Mouse (Mus musculus): Measurements from ENCODE around the gene Clip3. TPM values are rescaled to one million over a fixed set of nuclear protein-coding genes. Genes with fewer than 3 reads are reported as not detected.

Clip3 gene
- polyA plus RNA-seq, 1 experiment from 2014 or later = 55.1 TPM

DNA sequence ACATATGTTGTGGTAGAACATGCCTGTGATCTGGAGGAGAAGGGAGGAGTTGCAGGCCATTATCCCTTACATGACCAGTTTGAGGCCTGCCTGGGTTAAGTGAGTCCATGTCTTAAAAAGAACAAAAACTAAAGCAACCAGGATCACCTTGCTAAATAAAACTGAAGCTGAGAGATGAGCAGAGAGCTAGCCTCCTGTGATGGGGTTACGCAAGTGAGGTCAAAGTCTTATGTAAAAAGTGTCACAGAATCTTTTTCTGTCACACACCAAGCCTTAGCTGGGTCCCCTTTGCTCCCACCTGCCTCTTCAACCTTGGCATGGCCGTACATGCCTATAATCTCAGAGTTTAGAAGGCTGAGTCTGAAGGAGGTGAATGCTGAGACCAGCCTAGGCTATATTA, 29.4 kb downstream of the Clip3 start:
- WGBS = 85% methylated on average over 2 of the region's 2 CpGs

DNA sequence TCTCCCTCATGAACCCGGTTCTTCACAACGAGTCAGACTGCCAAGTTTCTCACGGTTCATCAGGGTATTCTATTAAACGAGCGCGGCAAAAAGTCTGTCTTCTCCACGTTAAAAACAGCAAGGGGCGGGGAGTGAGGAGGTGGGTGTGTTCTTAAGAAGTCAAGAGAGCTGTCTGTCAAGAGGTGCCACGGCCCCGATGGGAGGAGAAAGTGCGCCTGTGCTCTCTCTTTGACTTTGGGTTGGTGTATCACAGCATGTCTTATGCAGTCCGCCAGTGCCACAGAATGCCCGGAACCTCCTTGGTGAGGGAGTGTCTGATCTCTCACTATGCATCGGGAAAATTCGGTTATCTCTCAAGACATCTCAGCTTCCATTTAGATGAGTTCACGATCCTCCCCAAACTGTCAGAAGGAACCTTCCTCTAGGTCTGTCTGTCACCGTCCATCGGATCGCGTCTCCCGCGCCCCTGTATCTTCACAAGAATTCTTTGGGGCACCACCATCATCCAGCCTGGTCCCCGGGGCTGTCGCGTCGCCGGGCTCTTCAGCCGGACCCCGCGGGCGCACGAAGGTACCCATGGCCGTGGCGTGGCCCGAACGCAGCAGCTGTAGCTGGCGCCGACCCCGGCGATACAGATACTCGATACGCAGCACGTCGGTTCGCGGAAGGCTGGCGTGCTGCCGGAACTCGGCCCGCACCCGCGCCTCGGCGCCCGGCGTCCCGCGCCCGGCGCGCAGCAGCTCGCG, 30.2 kb downstream of the Clip3 start, which contains the start of gene E130208F15Rik:
Gene E130208F15Rik (plus strand): TSS at position 202 of the 746 bp plus-strand sequence.
- peaks cover 8% of the 10 kb centered on the region for H3K4me1 ChIP-seq
- no peaks in the 10 kb centered on the region for H3K9me3 ChIP-seq
- peaks cover 10% of the 10 kb centered on the region; the same call in 1 of the 2 replicates for H3K36me3 ChIP-seq
- H3K27ac ChIP-seq = peak within 1 kb of the TSS; percentile 83
- ATAC-seq (ENCODE audit: insufficient number of reproducible peaks, insufficient read depth, low FRiP score, low TSS enrichment) = peak; percentile 36; the same call in 1 of the 2 replicates
- WGBS = under 1% methylated on average over 63 of the region's 63 CpGs
- H3K27me3 ChIP-seq = no peaks in the 10 kb centered on the region
- H3K9ac ChIP-seq = peak within 1 kb of the TSS; percentile 76
- peak within 1 kb of the TSS; percentile 67 for H3K4me3 ChIP-seq
- H3K4me2 ChIP-seq (replicated peaks) = peak within 1 kb of the TSS; percentile 63

More for the DNA sequence above, 29.4 kb downstream of the Clip3 start:
- H3K27ac ChIP-seq = no peak overlapping the region
- no peaks in the 10 kb centered on the region for H3K9me3 ChIP-seq
- H3K4me1 ChIP-seq = peaks cover 8% of the 10 kb centered on the region
- H3K36me3 ChIP-seq = peaks cover 10% of the 10 kb centered on the region; the same call in 1 of the 2 replicates
- no peak overlapping the region for H3K9ac ChIP-seq
- peak overlapping the region; percentile 67 for H3K4me3 ChIP-seq
- peak overlapping the region; percentile 63 for H3K4me2 ChIP-seq (replicated peaks)
- H3K27me3 ChIP-seq = no peaks in the 10 kb centered on the region
- no peak for ATAC-seq (ENCODE audit: insufficient number of reproducible peaks, insufficient read depth, low FRiP score, low TSS enrichment)

DNA sequence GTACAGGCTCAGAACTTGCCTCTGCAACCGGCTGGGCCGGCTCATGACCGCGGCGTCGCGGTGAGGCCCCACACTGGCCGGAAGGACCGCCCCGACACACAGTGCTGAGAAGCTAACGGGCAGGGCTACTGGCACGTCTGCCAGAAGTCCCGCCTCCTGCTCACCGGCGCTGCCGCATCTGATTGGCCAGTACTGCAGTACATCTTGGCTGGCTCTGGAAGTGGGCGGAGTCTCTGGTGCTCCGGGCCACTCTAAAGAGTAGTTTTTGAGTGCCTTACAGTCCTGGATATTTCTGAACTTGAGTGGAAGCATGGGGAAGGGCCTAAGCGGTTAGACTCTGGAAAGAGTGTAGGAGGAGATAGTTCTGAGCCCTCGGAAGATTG, 30.7 kb downstream of the Clip3 start:
- Histone ChIP-seq H3K4me3 (peak overlapping the region; percentile 67), H3K36me3 (peaks cover 10% of the 10 kb centered on the region; the same call in 1 of the 2 replicates), H3K9ac (peak overlapping the region; percentile 76), H3K4me1 (peaks cover 8% of the 10 kb centered on the region), H3K9me3 (no peaks in the 10 kb centered on the region), H3K27me3 (no peaks in the 10 kb centered on the region), H3K27ac (peak overlapping the region; percentile 83), H3K4me2 (replicated peaks) (peak overlapping the region; percentile 63)
- under 1% methylated on average over 20 of the region's 20 CpGs for WGBS
- ATAC-seq (ENCODE audit: insufficient number of reproducible peaks, insufficient read depth, low FRiP score, low TSS enrichment) = peak; percentile 97

GRCm38 (mm10) chr7:30322865-30323264, 31.3 kb downstream of the Clip3 start:
- no peak for ATAC-seq (ENCODE audit: insufficient number of reproducible peaks, insufficient read depth, low FRiP score, low TSS enrichment)
- no peaks in the 10 kb centered on the region for H3K9me3 ChIP-seq
- peaks cover 8% of the 10 kb centered on the region for H3K4me1 ChIP-seq
- H3K9ac ChIP-seq = peak overlapping the region; percentile 39; the same call in 1 of the 2 replicates
- H3K27ac ChIP-seq = 0 out of 2 replicates have a peak overlapping the region, but pooled peaks have one; percentile 47
- H3K4me3 ChIP-seq = peak overlapping the region; percentile 67
- no peaks in the 10 kb centered on the region for H3K27me3 ChIP-seq
- peaks cover 10% of the 10 kb centered on the region; the same call in 1 of the 2 replicates for H3K36me3 ChIP-seq
- H3K4me2 ChIP-seq (replicated peaks) = peak overlapping the region; percentile 63
- WGBS = 29% methylated on average over 6 of the region's 6 CpGs

DNA sequence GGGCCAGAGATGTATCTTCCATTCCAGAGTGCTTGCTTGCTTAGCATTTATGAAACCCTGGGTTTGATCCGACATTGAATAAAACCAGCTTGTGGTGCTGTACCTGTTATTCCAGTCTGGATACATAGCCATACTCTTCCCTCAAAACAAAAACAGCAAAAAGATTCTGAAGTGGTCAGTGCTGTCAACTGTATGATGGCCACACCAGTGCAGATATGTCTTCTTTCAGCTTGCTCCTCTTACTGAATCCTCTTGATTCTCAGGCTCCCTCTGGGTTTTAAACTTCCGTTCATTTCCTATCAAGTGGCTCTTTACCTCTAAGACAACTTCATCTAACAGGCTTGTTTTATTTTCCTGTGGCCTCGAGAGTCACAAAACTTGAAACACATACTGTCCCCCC, 32.3 kb downstream of the Clip3 start, which contains the start of gene Sdhaf1:
Gene Sdhaf1 (minus strand): TSS at position 101 of the 400 bp plus-strand sequence.
- no peak within 1 kb of the TSS for H3K27ac ChIP-seq
- no peak for ATAC-seq (ENCODE audit: insufficient number of reproducible peaks, insufficient read depth, low FRiP score, low TSS enrichment)
- H3K4me2 ChIP-seq (replicated peaks) = peak within 1 kb of the TSS; percentile 63
- H3K36me3 ChIP-seq = peaks cover 3% of the 10 kb centered on the region; the same call in 1 of the 2 replicates
- H3K9me3 ChIP-seq = no peaks in the 10 kb centered on the region
- H3K27me3 ChIP-seq = 0 out of 2 replicates have a peak, but pooled peaks cover 1% of the 10 kb centered on the region
- peaks cover 8% of the 10 kb centered on the region for H3K4me1 ChIP-seq
- H3K4me3 ChIP-seq = peak within 1 kb of the TSS; percentile 67
- 75% methylated on average over 3 of the region's 3 CpGs for WGBS
- H3K9ac ChIP-seq = peak within 1 kb of the TSS; percentile 39; the same call in 1 of the 2 replicates

DNA sequence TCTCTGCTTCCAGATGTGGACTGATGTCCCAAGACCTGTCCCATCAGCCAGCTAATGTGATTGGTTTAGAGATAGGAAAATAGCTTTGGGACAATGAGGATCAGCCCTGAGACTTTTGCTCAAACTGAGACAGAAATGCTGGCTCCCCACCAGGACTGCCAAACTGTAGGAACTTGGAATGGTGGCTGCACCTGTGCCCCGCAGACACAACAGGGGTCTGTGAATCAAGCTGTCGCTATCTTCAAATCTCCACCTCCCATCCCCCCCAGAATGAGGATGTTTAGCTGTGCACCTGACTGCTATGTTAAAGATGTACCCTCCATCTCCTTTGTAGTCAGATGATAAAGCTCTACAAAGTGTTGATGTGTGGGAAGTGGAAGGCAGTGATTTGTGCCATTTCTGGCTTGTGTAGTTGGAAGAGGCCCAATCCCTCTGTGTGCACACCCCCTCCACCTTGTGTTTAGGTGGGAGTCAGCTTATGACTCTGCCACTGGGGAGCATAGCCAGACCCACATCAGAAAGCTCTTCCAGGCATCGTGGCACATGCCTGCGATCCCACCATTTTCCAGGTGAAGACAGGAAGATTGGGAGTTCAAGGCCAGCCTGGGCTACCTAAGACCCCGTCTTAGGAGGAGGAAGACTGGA, 32.9 kb downstream of the Clip3 start:
- H3K27me3 ChIP-seq = 0 out of 2 replicates have a peak, but pooled peaks cover 2% of the 10 kb centered on the region
- peaks cover 8% of the 10 kb centered on the region for H3K4me1 ChIP-seq
- H3K4me3 ChIP-seq = no peak overlapping the region
- no peak overlapping the region for H3K9ac ChIP-seq
- H3K36me3 ChIP-seq = peaks cover under 1% of the 10 kb centered on the region; the same call in 1 of the 2 replicates
- 84% methylated on average over 5 of the region's 5 CpGs for WGBS
- no peak overlapping the region for H3K27ac ChIP-seq
- no peaks in the 10 kb centered on the region for H3K9me3 ChIP-seq
- no peak overlapping the region for H3K4me2 ChIP-seq (replicated peaks)
- no peak for ATAC-seq (ENCODE audit: insufficient number of reproducible peaks, insufficient read depth, low FRiP score, low TSS enrichment)

- Histone ChIP-seq H3K4me2 (replicated peaks) (no peak overlapping the region), H3K27me3 (0 out of 2 replicates have a peak, but pooled peaks cover 2% of the 10 kb centered on the region), H3K9ac (no peak overlapping the region), H3K36me3 (no peaks in the 10 kb centered on the region), H3K27ac (no peak overlapping the region), H3K4me1 (peaks cover 8% of the 10 kb centered on the region), H3K4me3 (no peak overlapping the region), H3K9me3 (no peaks in the 10 kb centered on the region)
- ATAC-seq (ENCODE audit: insufficient number of reproducible peaks, insufficient read depth, low FRiP score, low TSS enrichment) = no peak
- 40% methylated on average over 2 of the region's 2 CpGs for WGBS
Measured at GRCm38 (mm10) chr7:30325364-30325763, 33.8 kb downstream of the Clip3 start.

DNA sequence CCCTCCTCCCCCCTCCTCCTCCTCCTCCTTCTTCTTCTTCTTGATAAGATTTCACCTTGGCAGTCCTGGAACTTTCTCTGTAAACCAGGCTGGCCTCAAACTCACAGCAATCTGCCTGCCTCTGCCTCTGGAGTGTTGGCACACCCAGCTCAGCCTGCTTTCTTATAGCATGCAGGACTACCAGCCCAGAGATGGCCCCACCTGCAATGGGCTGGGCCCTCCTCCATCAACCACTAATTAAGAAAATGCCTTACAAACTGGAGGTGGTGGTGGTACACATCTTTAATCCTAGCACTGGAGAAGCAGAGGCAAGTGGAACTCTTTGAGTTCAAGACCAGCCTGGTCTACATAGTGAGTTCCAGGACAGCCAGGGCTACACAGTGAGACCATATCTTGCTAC, 34.9 kb downstream of the Clip3 start:
- H3K27me3 ChIP-seq = 0 out of 2 replicates have a peak, but pooled peaks cover 2% of the 10 kb centered on the region
- no peaks in the 10 kb centered on the region for H3K36me3 ChIP-seq
- H3K27ac ChIP-seq = no peak overlapping the region
- no peak for ATAC-seq (ENCODE audit: insufficient number of reproducible peaks, insufficient read depth, low FRiP score, low TSS enrichment)
- no peak overlapping the region for H3K4me3 ChIP-seq
- no peak overlapping the region for H3K9ac ChIP-seq
- H3K4me1 ChIP-seq = no peaks in the 10 kb centered on the region; the same call in 1 of the 2 replicates
- H3K9me3 ChIP-seq = no peaks in the 10 kb centered on the region
- no peak overlapping the region for H3K4me2 ChIP-seq (replicated peaks)

- H3K27ac ChIP-seq = no peak overlapping the region
- no peaks in the 10 kb centered on the region for H3K36me3 ChIP-seq
- H3K9ac ChIP-seq = no peak overlapping the region
- 0 out of 2 replicates have a peak, but pooled peaks cover 2% of the 10 kb centered on the region for H3K27me3 ChIP-seq
- no peak overlapping the region for H3K4me3 ChIP-seq
- WGBS = 63% methylated on average over 15 of the region's 15 CpGs
- no peak overlapping the region for H3K4me2 ChIP-seq (replicated peaks)
- no peaks in the 10 kb centered on the region; the same call in 1 of the 2 replicates for H3K4me1 ChIP-seq
- no peaks in the 10 kb centered on the region for H3K9me3 ChIP-seq
- no peak for ATAC-seq (ENCODE audit: insufficient number of reproducible peaks, insufficient read depth, low FRiP score, low TSS enrichment)
Measured at GRCm38 (mm10) chr7:30327140-30327539, 35.6 kb downstream of the Clip3 start.

GRCm38 (mm10) chr7:30328379-30328778, 36.9 kb downstream of the Clip3 start:
- Histone ChIP-seq H3K9me3 (no peaks in the 10 kb centered on the region), H3K27ac (no peak overlapping the region), H3K4me1 (no peaks in the 10 kb centered on the region; the same call in 1 of the 2 replicates), H3K4me2 (replicated peaks) (no peak overlapping the region), H3K36me3 (no peaks in the 10 kb centered on the region), H3K4me3 (no peak overlapping the region), H3K27me3 (peaks cover 2% of the 10 kb centered on the region; the same call in 1 of the 2 replicates), H3K9ac (no peak overlapping the region)
- WGBS = 51% methylated on average over 10 of the region's 10 CpGs
- ATAC-seq (ENCODE audit: insufficient number of reproducible peaks, insufficient read depth, low FRiP score, low TSS enrichment) = no peak

GRCm38 (mm10) chr7:30331887-30332286, 40.4 kb downstream of the Clip3 start:
- no peaks in the 10 kb centered on the region; the same call in 1 of the 2 replicates for H3K4me1 ChIP-seq
- ATAC-seq (ENCODE audit: insufficient number of reproducible peaks, insufficient read depth, low FRiP score, low TSS enrichment) = peak; percentile 76; the same call in 1 of the 2 replicates
- no peak overlapping the region for H3K27ac ChIP-seq
- H3K27me3 ChIP-seq = peaks cover 26% of the 10 kb centered on the region
- no peak overlapping the region for H3K4me3 ChIP-seq
- WGBS = 5% methylated on average over 13 of the region's 13 CpGs
- no peak overlapping the region for H3K9ac ChIP-seq
- H3K36me3 ChIP-seq = no peaks in the 10 kb centered on the region
- H3K9me3 ChIP-seq = no peaks in the 10 kb centered on the region
- peak overlapping the region; percentile 24 for H3K4me2 ChIP-seq (replicated peaks)
